Mouse (Mus musculus): ENCODE measurements around the gene Csn2.

Gene Csn2

GRCm38 (mm10) chr5:87699530-87699929 lies at the start of gene Csn2:
TSS of gene Csn2 (minus strand) at chr5:87699630.
- no peak for DNase-seq (ENCODE audit: low read depth, low spot score)

DNA sequence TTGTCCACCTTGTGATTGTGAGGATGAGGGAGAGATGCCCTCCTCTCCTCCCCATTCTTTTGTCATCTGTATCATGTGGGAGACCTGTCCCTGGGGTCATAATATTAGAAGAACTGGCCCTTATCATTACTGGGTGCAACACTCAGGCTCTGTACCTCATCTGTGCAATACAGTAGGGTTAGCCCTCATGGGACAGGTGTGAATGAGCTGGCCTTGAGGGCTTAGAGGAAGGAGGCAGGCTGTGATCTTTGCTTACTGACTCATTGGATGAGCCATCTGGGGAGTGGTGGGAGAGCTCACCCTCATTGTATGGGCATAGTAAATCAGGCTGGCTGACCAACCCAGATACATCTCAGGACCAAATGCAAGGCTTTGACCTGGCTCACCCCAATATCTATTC lies 35.4 kb upstream of the Csn2 start:
- no peak for DNase-seq (ENCODE audit: low read depth, low spot score)

- no peak for DNase-seq (ENCODE audit: low read depth, low spot score)
Observed at GRCm38 (mm10) chr5:87705891-87706290, 6.5 kb upstream of the Csn2 start.

GRCm38 (mm10) chr5:87665908-87666307 lies 33.5 kb downstream of the Csn2 start, which contains the start of gene Csn1s1:
TSS of gene Csn1s1 (plus strand) at chr5:87666208.
- no peak for DNase-seq (ENCODE audit: low read depth, low spot score)

GRCm38 (mm10) chr5:87642787-87643186 lies 56.6 kb downstream of the Csn2 start:
- no peak for DNase-seq (ENCODE audit: low read depth, low spot score)

All from retina, adult 2 months (tissue).